Mouse (Mus musculus) forebrain, embryonic 15.5 days (tissue): ENCODE data around the gene Lamb2. TPM values are rescaled to one million over a fixed set of nuclear protein-coding genes. Genes with fewer than 3 reads are reported as not detected.

Experiments
- ATAC-seq: fragments of 200-750 bp; cut with Nextera tagmentation; replicated peaks from 2 replicates; pipeline ENCODE4 v1.8.0; 2017; ENCODE audit warnings: mild to moderate bottlenecking, moderate TSS enrichment, moderate library complexity
- H3K27ac ChIP-seq: fragments of 300-500 bp; sonication (generic); replicated peaks from 2 replicates; pipeline ENCODE4 v1.5.1; 2015; ENCODE audit warnings: mild to moderate bottlenecking, inconsistent platforms
- H3K27me3 ChIP-seq: fragments of 300-500 bp; sonication (generic); 2 replicates; pipeline ENCODE4 v1.6.1; 2015; ENCODE audit warnings: inconsistent platforms
- H3K36me3 ChIP-seq: fragments of 300-500 bp; sonication (generic); 2 replicates; pipeline ENCODE4 v1.6.1; 2015; ENCODE audit warnings: mild to moderate bottlenecking, inconsistent platforms
- H3K4me1 ChIP-seq: fragments of 300-500 bp; sonication (generic); 2 replicates; pipeline ENCODE4 v1.6.1; 2015; ENCODE audit warnings: inconsistent platforms
- H3K4me2 ChIP-seq: fragments of 300-500 bp; sonication (generic); replicated peaks from 2 replicates; pipeline ENCODE4 v1.6.1; 2015; ENCODE audit warnings: mild to moderate bottlenecking, inconsistent platforms
- H3K4me3 ChIP-seq: fragments of 300-500 bp; sonication (generic); 2 replicates; pipeline ENCODE4 v1.5.1; 2015; ENCODE audit warnings: mild to moderate bottlenecking, inconsistent platforms
- H3K9ac ChIP-seq: fragments of 300-500 bp; sonication (generic); replicated peaks from 2 replicates; pipeline ENCODE4 v1.6.1; 2015; ENCODE audit warnings: mild to moderate bottlenecking, inconsistent platforms
- H3K9me3 ChIP-seq: fragments of 300-500 bp; sonication (generic); 2 replicates; pipeline ENCODE4 v1.6.1; 2016; ENCODE audit warnings: inconsistent platforms
- WGBS: fragments of 180-500 bp; shearing (Covaris S2); methylation state at CpG from one replicate; pipeline ENCODE4 v1.1.7; 2015; ENCODE audit warnings: mixed read lengths; 5-methylcytosine and 5-hydroxymethylcytosine counted together
- polyA plus RNA-seq: library from polyadenylated mRNA; unstranded; fragments of >200 nt; fragmentation: Nextera tagmentation; extraction: Ambion mirVana; gene quantifications from 2 replicates; pipeline ENCODE4 v1.2.1, GENCODE M21; 2015

Lamb2 gene
- polyA plus RNA-seq, 1 experiment from 2014 or later, result 15.7 TPM

- Histone ChIP-seq H3K36me3 (peaks cover 84% of the 10 kb centered on the region), H3K4me2 (no peak overlapping the region), H3K9me3 (no peaks in the 10 kb centered on the region), H3K27ac (no peak overlapping the region), H3K4me1 (no peaks in the 10 kb centered on the region), H3K9ac (no peak overlapping the region), H3K27me3 (no peaks in the 10 kb centered on the region), H3K4me3 (no peak overlapping the region)
- 94% methylated on average over 15 of the region's 15 CpGs for WGBS
- no peak for ATAC-seq
Measured at GRCm38 (mm10) chr9:108499943-108500342, 20.4 kb downstream of the Lamb2 start.

- H3K4me1 ChIP-seq, result peaks cover 20% of the 10 kb centered on the region
- H3K27ac ChIP-seq, result no peak overlapping the region
- H3K9me3 ChIP-seq, result no peaks in the 10 kb centered on the region
- H3K36me3 ChIP-seq, result peaks cover 24% of the 10 kb centered on the region
- no peak overlapping the region for H3K9ac ChIP-seq
- 0 out of 2 replicates have a peak overlapping the region, but pooled peaks have one; percentile 68 for H3K4me3 ChIP-seq
- no peaks in the 10 kb centered on the region for H3K27me3 ChIP-seq
- no peak overlapping the region for H3K4me2 ChIP-seq
- 91% methylated on average over 7 of the region's 7 CpGs for WGBS
- ATAC-seq, result no peak
Measured at GRCm38 (mm10) chr9:108506901-108507300, 27.4 kb downstream of the Lamb2 start.

- Histone ChIP-seq H3K27ac (peak within 1 kb of the TSS; percentile 84), H3K4me1 (peaks cover 20% of the 10 kb centered on the region), H3K4me3 (peak within 1 kb of the TSS; percentile 68), H3K4me2 (peak within 1 kb of the TSS; percentile 87), H3K36me3 (peaks cover 26% of the 10 kb centered on the region), H3K9ac (peak within 1 kb of the TSS; percentile 56), H3K27me3 (no peaks in the 10 kb centered on the region), H3K9me3 (no peaks in the 10 kb centered on the region)
- ATAC-seq, result peak; percentile 98
- under 1% methylated on average over 37 of the region's 37 CpGs for WGBS
Measured at GRCm38 (mm10) chr9:108507619-108508434, 28.3 kb downstream of the Lamb2 start, which contains the start of gene Qars. Gene Qars, plus strand, starts transcription at chr9:108507706.

GRCm38 (mm10) chr9:108508776-108509175, 29.2 kb downstream of the Lamb2 start:
- H3K4me1 ChIP-seq, result peaks cover 20% of the 10 kb centered on the region
- ATAC-seq, result no peak
- peak overlapping the region; percentile 87 for H3K4me2 ChIP-seq
- H3K9me3 ChIP-seq, result no peaks in the 10 kb centered on the region
- H3K9ac ChIP-seq, result no peak overlapping the region
- H3K4me3 ChIP-seq, result peak overlapping the region; percentile 68; the same call in 1 of the 2 replicates
- 87% methylated on average over 7 of the region's 7 CpGs for whole genome bisulfite sequencing
- H3K27me3 ChIP-seq, result no peaks in the 10 kb centered on the region
- peaks cover 27% of the 10 kb centered on the region for H3K36me3 ChIP-seq
- H3K27ac ChIP-seq, result no peak overlapping the region

- Histone ChIP-seq H3K36me3 (peaks cover 43% of the 10 kb centered on the region), H3K9ac (peak within 1 kb of the TSS; percentile 90), H3K4me2 (peak within 1 kb of the TSS; percentile 85), H3K4me3 (peak within 1 kb of the TSS; percentile 96), H3K4me1 (peaks cover 29% of the 10 kb centered on the region), H3K27me3 (no peaks in the 10 kb centered on the region), H3K27ac (peak within 1 kb of the TSS; percentile 99), H3K9me3 (no peaks in the 10 kb centered on the region)
- ATAC-seq, result peak; percentile 97
- WGBS, result 1% methylated on average over 54 of the region's 55 CpGs
Measured at GRCm38 (mm10) chr9:108516380-108517251, 37.1 kb downstream of the Lamb2 start, which contains the start of gene Qrich1. Gene Qrich1, plus strand, starts transcription at chr9:108516806.

GRCm38 (mm10) chr9:108517253-108517930, 37.9 kb downstream of the Lamb2 start:
- Histone ChIP-seq H3K27me3 (no peaks in the 10 kb centered on the region), H3K27ac (peak overlapping the region; percentile 99), H3K36me3 (peaks cover 36% of the 10 kb centered on the region), H3K9ac (peak overlapping the region; percentile 90), H3K4me1 (peaks cover 36% of the 10 kb centered on the region), H3K9me3 (no peaks in the 10 kb centered on the region), H3K4me3 (peak overlapping the region; percentile 96), H3K4me2 (peak overlapping the region; percentile 85)
- WGBS, result under 1% methylated on average over 70 of the region's 95 CpGs
- ATAC-seq, result peak; percentile 82

GRCm38 (mm10) chr9:108517931-108518332, 38.4 kb downstream of the Lamb2 start:
- Histone ChIP-seq H3K4me2 (peak overlapping the region; percentile 85), H3K9me3 (no peaks in the 10 kb centered on the region), H3K4me3 (peak overlapping the region; percentile 96), H3K27me3 (no peaks in the 10 kb centered on the region), H3K4me1 (peaks cover 36% of the 10 kb centered on the region), H3K9ac (peak overlapping the region; percentile 90), H3K27ac (peak overlapping the region; percentile 99), H3K36me3 (peaks cover 31% of the 10 kb centered on the region)
- ATAC-seq, result peak; percentile 27; the same call in 1 of the 2 replicates
- WGBS, result 0% methylated on average over 13 of the region's 13 CpGs

GRCm38 (mm10) chr9:108521604-108522003, 42.1 kb downstream of the Lamb2 start:
- no peak overlapping the region for H3K4me2 ChIP-seq
- no peak for ATAC-seq
- 53% methylated on average over 2 of the region's 2 CpGs for WGBS

GRCm38 (mm10) chr9:108523341-108523740, 43.8 kb downstream of the Lamb2 start:
- Histone ChIP-seq H3K9me3 (no peaks in the 10 kb centered on the region), H3K27me3 (no peaks in the 10 kb centered on the region), H3K9ac (no peak overlapping the region), H3K36me3 (peaks cover 9% of the 10 kb centered on the region), H3K4me2 (no peak overlapping the region), H3K27ac (no peak overlapping the region), H3K4me1 (peaks cover 31% of the 10 kb centered on the region), H3K4me3 (no peak overlapping the region)
- no peak for ATAC-seq
- 92% methylated on average over 4 of the region's 4 CpGs for WGBS

More at GRCm38 (mm10) chr9:108521604-108522003, 42.1 kb downstream of the Lamb2 start:
- H3K4me1 ChIP-seq, result peaks cover 31% of the 10 kb centered on the region
- H3K27me3 ChIP-seq, result no peaks in the 10 kb centered on the region
- peaks cover 7% of the 10 kb centered on the region; the same call in 1 of the 2 replicates for H3K36me3 ChIP-seq
- no peak overlapping the region for H3K9ac ChIP-seq
- no peak overlapping the region for H3K4me3 ChIP-seq
- H3K9me3 ChIP-seq, result no peaks in the 10 kb centered on the region
- no peak overlapping the region for H3K27ac ChIP-seq

GRCm38 (mm10) chr9:108525400-108525799, 45.9 kb downstream of the Lamb2 start:
- peaks cover 25% of the 10 kb centered on the region for H3K36me3 ChIP-seq
- H3K9me3 ChIP-seq, result no peaks in the 10 kb centered on the region
- no peak overlapping the region for H3K4me3 ChIP-seq
- peaks cover 13% of the 10 kb centered on the region for H3K4me1 ChIP-seq
- no peak overlapping the region for H3K27ac ChIP-seq
- no peak overlapping the region for H3K9ac ChIP-seq
- 80% methylated on average over 3 of the region's 3 CpGs for WGBS
- H3K27me3 ChIP-seq, result no peaks in the 10 kb centered on the region
- no peak for ATAC-seq
- H3K4me2 ChIP-seq, result no peak overlapping the region

GRCm38 (mm10) chr9:108530954-108531353, 51.4 kb downstream of the Lamb2 start:
- 96% methylated on average over 1 of the region's 1 CpGs for WGBS
- peaks cover 72% of the 10 kb centered on the region for H3K36me3 ChIP-seq
- no peak for ATAC-seq

More at GRCm38 (mm10) chr9:108530954-108531353, 51.4 kb downstream of the Lamb2 start:
- Histone ChIP-seq H3K4me2 (no peak overlapping the region), H3K27me3 (no peaks in the 10 kb centered on the region), H3K27ac (no peak overlapping the region), H3K4me3 (no peak overlapping the region), H3K4me1 (no peaks in the 10 kb centered on the region), H3K9ac (no peak overlapping the region), H3K9me3 (no peaks in the 10 kb centered on the region)
